Mouse (Mus musculus) liver, adult 2 months (tissue): ENCODE results near the gene Ccdc88c.

Experiments used
- CTCF ChIP-seq: fragments of 200-500 bp; IDR thresholded peaks from 2 replicates; pipeline ENCODE4 v1.5.1; 2011; ENCODE audit warnings: low read depth, low read length, control low read depth
- POLR2A ChIP-seq: fragments of 200-500 bp; IDR thresholded peaks from 2 replicates; pipeline ENCODE4 v1.6.1; 2011; ENCODE audit warnings: low read length, control low read depth; ENCODE audit not compliant: insufficient read depth; ENCODE audit errors: extremely low read depth

GRCm38 (mm10) chr12:100998564-100998962 lies 30.3 kb downstream of the Ccdc88c start:
- TF ChIP-seq CTCF (no peak), POLR2A (no peak)
